Mouse (Mus musculus): ENCODE results near the gene Lhx6.

The Lhx6 gene

DNA sequence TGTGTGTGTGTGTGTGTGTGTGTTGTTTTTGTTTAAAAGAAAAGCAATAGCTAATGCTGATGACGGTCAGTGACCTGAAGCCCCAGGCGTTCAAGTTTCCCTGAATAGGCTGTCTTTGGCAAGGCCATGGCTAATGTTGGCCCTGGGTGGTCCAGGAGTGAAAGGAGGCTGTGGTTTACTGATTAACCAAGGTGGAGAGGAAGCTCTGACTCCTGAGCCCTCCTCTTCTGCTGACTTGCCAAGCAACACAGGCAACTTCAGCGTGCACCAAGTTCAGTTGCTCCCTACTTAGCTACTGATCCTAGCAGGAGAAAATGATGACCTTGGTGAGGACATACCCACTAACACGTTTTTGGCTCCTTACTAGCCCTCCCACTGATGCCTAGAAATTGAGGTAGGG is 12.5 kb downstream of the Lhx6 start:
- DNase-seq: no peak

GRCm38 (mm10) chr2:36090853-36091741 is 14.1 kb downstream of the Lhx6 start:
- no peak for DNase-seq

DNA sequence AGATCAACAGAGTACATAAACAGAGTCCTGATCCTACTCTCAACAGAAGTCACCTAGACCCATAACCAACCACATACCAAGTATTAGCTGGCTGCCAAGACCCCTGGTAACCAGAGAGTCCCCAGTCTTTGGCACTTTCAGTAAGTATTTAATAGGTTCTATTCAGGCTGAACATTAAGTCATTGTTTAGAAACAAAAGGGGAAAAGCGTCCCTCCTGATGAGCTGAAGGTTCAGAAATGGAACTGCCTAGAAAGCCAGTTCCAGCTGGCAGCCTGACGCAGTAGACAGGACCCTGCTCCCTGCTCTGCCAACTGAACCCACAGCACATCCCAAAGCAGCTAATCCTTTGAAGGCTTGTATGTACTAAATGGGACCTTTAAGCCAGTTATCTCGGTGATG is 16.0 kb downstream of the Lhx6 start:
- DNase-seq: no peak

DNA sequence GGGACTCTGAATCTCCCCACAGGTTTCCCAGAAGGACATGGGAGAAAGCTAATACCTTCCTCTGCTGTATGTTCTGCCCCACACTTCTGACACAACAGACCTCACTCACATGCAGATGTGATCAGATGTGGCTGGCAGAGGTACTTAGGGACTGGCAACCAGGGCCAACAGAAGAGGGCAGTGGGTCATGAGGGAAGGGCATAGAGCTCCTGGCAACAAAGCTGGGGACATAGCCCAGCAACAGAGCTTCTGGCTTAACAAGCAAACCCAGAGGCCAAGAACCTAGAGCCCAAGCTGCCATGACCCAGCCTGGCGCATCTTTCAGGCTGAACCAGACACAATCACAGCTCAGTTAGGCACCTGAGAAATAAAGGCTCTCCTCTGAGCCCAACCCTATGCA is 20.2 kb downstream of the Lhx6 start:
- DNase-seq: no peak

- DNase-seq: no peak
These were observed 22.2 kb downstream of the Lhx6 start for GRCm38 (mm10) chr2:36082802-36083580.

GRCm38 (mm10) chr2:36081446-36081845 is 23.8 kb downstream of the Lhx6 start:
- DNase-seq: no peak

DNA sequence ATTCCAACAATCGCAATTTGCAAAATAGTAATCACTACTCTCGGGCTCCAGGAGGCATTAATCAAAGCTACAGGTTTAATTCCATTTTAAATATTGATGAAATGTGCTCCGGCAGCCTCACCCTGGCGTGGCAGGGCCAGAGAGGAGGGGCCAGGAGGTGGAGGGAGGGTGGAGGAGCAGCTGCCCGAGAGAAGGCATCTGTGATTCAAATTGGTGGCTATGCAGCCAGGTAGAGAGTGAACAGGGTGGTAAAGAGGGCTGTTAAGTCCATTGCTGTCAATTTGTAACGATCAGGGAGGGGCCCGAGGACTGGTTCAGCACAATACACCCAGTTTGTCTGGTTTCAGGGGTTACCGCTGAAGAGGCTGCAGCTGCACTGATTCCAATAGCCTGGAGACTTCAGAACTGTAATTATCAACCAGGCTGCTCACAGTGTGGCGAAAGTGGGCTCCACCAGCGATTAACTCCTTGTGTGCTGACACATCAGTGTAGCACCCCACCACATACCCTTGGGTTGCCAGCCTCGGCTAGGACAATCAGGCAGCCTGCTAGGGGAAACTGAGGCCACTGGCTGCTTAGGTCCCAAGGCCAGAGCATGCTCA is 27.9 kb downstream of the Lhx6 start:
- no peak for DNase-seq

DNA sequence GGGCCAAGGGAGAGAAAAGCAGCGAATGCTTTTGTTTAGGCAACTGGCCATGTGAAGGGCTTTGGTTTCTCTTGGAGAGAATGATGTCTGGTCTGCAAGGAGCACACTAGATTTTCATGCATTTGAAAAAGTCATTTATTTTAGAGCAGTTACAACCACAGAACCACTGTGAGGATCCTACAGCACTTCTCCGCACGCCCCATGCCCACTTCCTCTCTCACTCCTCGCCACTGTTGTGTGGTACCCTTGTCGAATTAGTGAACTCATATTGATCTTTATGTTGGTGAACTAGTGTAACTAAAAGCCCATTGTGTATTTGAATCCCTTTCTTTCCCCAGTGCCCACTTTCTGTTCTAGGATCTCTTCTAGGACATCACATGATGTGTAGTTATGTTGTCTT is 30.0 kb downstream of the Lhx6 start:
- DNase-seq: no peak

- no peak for DNase-seq
These were observed 31.4 kb downstream of the Lhx6 start for GRCm38 (mm10) chr2:36073781-36074180.

- DNase-seq: no peak
These were observed 33.4 kb downstream of the Lhx6 start for GRCm38 (mm10) chr2:36071660-36072305.

GRCm38 (mm10) chr2:36067132-36067531 is 38.1 kb downstream of the Lhx6 start:
- no peak for DNase-seq

DNA sequence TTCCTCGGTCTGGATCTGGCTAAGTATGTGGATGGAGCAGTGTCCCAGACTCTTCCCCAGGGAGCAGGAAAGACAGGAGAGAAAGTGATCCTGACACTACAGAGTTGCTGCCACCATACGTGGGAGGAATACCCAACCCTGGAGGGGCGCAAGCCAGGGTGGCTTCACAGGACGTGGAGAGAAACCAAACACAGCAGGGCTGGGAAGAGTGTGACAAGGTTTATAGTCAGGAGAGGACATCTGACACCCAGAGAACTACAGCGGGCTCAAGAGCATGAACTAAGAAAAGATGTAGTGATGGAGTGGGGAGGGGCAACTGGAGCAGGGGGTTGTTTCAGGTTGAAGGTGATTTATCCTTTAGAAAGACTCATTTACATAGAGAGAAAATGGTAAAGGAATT is 43.8 kb downstream of the Lhx6 start:
- no peak for DNase-seq

- no peak for DNase-seq
These were observed 49.0 kb downstream of the Lhx6 start for GRCm38 (mm10) chr2:36056248-36056647.

GRCm38 (mm10) chr2:36053249-36053648 is 52.0 kb downstream of the Lhx6 start:
- DNase-seq: no peak

GRCm38 (mm10) chr2:36049567-36049954 is 55.6 kb downstream of the Lhx6 start:
- DNase-seq: no peak

GRCm38 (mm10) chr2:36048748-36049566 is 56.3 kb downstream of the Lhx6 start, which contains the start of the genes Ndufa8 and Morn5:
Ndufa8 (minus strand) TSS chr2:36049406.
Morn5 (plus strand) TSS chr2:36049458.
- peak; percentile 98 for DNase-seq

GRCm38 (mm10) chr2:36048164-36048563 is 57.0 kb downstream of the Lhx6 start:
- no peak for DNase-seq

- DNase-seq: no peak
These were observed 64.3 kb downstream of the Lhx6 start for GRCm38 (mm10) chr2:36040872-36041271.

DNA sequence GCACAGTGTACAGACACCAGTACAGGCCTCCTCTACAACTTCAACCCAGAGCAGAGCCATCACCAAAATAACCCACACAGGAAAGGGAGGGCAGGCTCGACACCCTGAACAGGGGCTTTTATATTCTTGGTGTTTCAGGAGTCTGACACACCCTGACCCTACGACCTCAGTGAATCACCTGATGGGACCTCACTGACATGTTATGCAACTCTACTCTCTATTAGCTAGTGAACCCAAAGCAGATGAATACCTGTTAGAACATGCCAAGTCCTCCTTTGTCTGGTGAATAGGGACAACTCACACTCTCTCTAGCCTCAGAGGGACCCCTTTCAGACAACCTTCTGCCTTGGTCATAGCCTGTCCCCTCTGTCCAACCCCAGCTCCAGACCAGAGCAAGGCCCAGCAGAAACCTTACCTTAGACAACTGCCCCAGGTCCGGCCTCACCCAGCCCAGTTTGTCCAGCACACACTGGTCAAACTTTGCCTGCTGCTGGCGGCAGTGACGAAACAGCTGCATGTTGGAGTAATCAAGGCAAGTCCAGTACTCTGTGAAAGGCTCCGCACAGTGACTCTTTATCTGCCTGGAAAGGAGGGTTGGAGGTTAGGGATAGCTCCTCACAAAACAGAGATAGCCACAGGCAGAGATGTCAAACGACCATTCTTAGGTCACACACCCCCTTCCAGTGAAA is 65.8 kb downstream of the Lhx6 start:
- DNase-seq: no peak

GRCm38 (mm10) chr2:36035413-36036081 is 69.7 kb downstream of the Lhx6 start:
- no peak for DNase-seq

- no peak for DNase-seq
These were observed 70.3 kb downstream of the Lhx6 start for GRCm38 (mm10) chr2:36034898-36035297.

All from cerebellum, adult 8-10 months (tissue).